ENCODE assay signal across 11 mouse cellular contexts in genomic region chr8:106817171-106817545, GRCm38 (mm10).
"Had no signal": no experiment of that assay in that cellular context is flagged by ENCODE, and none has a peak within 500 bp of the region (broad histone marks: within the 10 kb centered on the region; RNA-seq: fewer than 3 reads in every experiment).

No protein-coding gene starts in this region.

- H3K27ac ChIP-seq: limb, embryonic 15.5 days; liver, embryonic 12.5 days; macrophage; midbrain, embryonic 12.5 days had no signal

- H3K4me2 ChIP-seq: limb, embryonic 15.5 days; liver, embryonic 12.5 days; lung, embryonic 14.5 days; midbrain, embryonic 12.5 days had no signal

- H3K36me3 ChIP-seq: limb, embryonic 15.5 days; midbrain, embryonic 12.5 days had no signal

- H3K27me3 ChIP-seq: limb, embryonic 15.5 days; liver, embryonic 12.5 days; midbrain, embryonic 12.5 days had no signal

- ATAC-seq: liver, embryonic 12.5 days; midbrain, embryonic 16.5 days had no signal

- H3K4me3 ChIP-seq: limb, embryonic 15.5 days; liver, embryonic 12.5 days; megakaryocyte, embryonic 14.5 days; midbrain, embryonic 12.5 days had no signal

- H3K9ac ChIP-seq: limb, embryonic 15.5 days; liver, embryonic 12.5 days; lung, embryonic 14.5 days; midbrain, embryonic 12.5 days had no signal

- H3K9me3 ChIP-seq: limb, embryonic 15.5 days; liver, embryonic 12.5 days; midbrain, embryonic 12.5 days had no signal

- DNase-seq: lung, embryonic 14.5 days; lung, postnatal 14 days; right cerebral cortex, postnatal 14 days; thymus, adult 18-20 months; thymus, postnatal 14 days had no signal
